Mouse (Mus musculus) stomach, postnatal 0 days (tissue): ENCODE measurements around the gene Kalrn.

Experiments used
- CTCF ChIP-seq: IDR thresholded peaks from 2 replicates; pipeline ENCODE4 v1.5.1; 2016; ENCODE audit warnings: antibody characterized with exemption, low read depth, mild to moderate bottlenecking, moderate library complexity
- EP300 ChIP-seq: optimal IDR thresholded peaks from 2 replicates; pipeline ENCODE3; 2016; ENCODE audit warnings: antibody characterized with exemption

- TF ChIP-seq CTCF: no peak
- no peak for TF ChIP-seq EP300
Measured at GRCm38 (mm10) chr16:34427654-34428053, 145.7 kb downstream of the Kalrn start.
